Mouse (Mus musculus): Measurements from ENCODE around the gene Nipsnap2. TPM values are rescaled to one million over a fixed set of nuclear protein-coding genes. Genes with fewer than 3 reads are reported as not detected.
"Not testable (repeated sequence)": the region's sequence is repeated elsewhere in the genome, so short reads cannot be mapped to it uniquely, and the experiment has no call there.

The Nipsnap2 gene
- polyA plus RNA-seq, 1 experiment from 2014 or later: 116 TPM

GRCm38 (mm10) chr5:129772433-129772832, 47.6 kb downstream of the Nipsnap2 start:
- no peak for ATAC-seq (ENCODE audit: low read depth)
- Histone ChIP-seq H3K27me3 (replicated peaks; ENCODE audit: control insufficient read depth, insufficient read depth, low read length) (no peaks in the 10 kb centered on the region), H3K9ac (ENCODE audit: low read depth, low read length) (no peak overlapping the region), H3K4me2 (ENCODE audit: low read depth, low read length) (no peak overlapping the region), H3K36me3 (ENCODE audit: control insufficient read depth, insufficient read depth, low read length) (peaks cover 24% of the 10 kb centered on the region; the same call in 1 of the 2 replicates), H3K9me3 (ENCODE audit: control insufficient read depth, low read length) (no peaks in the 10 kb centered on the region), H3K27ac (replicated peaks; ENCODE audit: low read depth, low read length) (no peak overlapping the region), H3K4me3 (ENCODE audit: low read depth, low read length) (no peak overlapping the region), H3K4me1 (ENCODE audit: control insufficient read depth, insufficient read depth, low read length) (no peaks in the 10 kb centered on the region)
- 78% methylated on average over 10 of the region's 10 CpGs for WGBS
- no peak for DNase-seq (ENCODE audit: low spot score)

GRCm38 (mm10) chr5:129773330-129773729, 48.5 kb downstream of the Nipsnap2 start:
- not testable (repeated sequence) for H3K9ac ChIP-seq (ENCODE audit: low read depth, low read length); H3K4me1 ChIP-seq (ENCODE audit: control insufficient read depth, insufficient read depth, low read length); DNase-seq (ENCODE audit: low spot score); ATAC-seq (ENCODE audit: low read depth); H3K4me3 ChIP-seq (ENCODE audit: low read depth, low read length); H3K27ac ChIP-seq (replicated peaks; ENCODE audit: low read depth, low read length); H3K27me3 ChIP-seq (replicated peaks; ENCODE audit: control insufficient read depth, insufficient read depth, low read length); H3K4me2 ChIP-seq (ENCODE audit: low read depth, low read length); H3K9me3 ChIP-seq (ENCODE audit: control insufficient read depth, low read length)
- H3K36me3 ChIP-seq (ENCODE audit: control insufficient read depth, insufficient read depth, low read length): peaks cover 15% of the 10 kb centered on the region; the same call in 1 of the 2 replicates
- WGBS: 74% methylated on average over 4 of the region's 4 CpGs

GRCm38 (mm10) chr5:129774661-129775060, 49.8 kb downstream of the Nipsnap2 start:
- H3K9me3 ChIP-seq (ENCODE audit: control insufficient read depth, low read length): no peaks in the 10 kb centered on the region
- 0 out of 2 replicates have a peak, but pooled peaks cover 6% of the 10 kb centered on the region for H3K4me1 ChIP-seq (ENCODE audit: control insufficient read depth, insufficient read depth, low read length)
- no peak overlapping the region for H3K4me2 ChIP-seq (ENCODE audit: low read depth, low read length)
- no peaks in the 10 kb centered on the region for H3K27me3 ChIP-seq (replicated peaks; ENCODE audit: control insufficient read depth, insufficient read depth, low read length)
- no peak overlapping the region for H3K9ac ChIP-seq (ENCODE audit: low read depth, low read length)
- H3K4me3 ChIP-seq (ENCODE audit: low read depth, low read length): no peak overlapping the region
- DNase-seq (ENCODE audit: low spot score) (no peak), ATAC-seq (ENCODE audit: low read depth) (no peak)
- H3K27ac ChIP-seq (replicated peaks; ENCODE audit: low read depth, low read length): no peak overlapping the region
- WGBS: 87% methylated on average over 3 of the region's 3 CpGs
- peaks cover 12% of the 10 kb centered on the region; the same call in 1 of the 2 replicates for H3K36me3 ChIP-seq (ENCODE audit: control insufficient read depth, insufficient read depth, low read length)

- Histone ChIP-seq H3K36me3 (ENCODE audit: control insufficient read depth, insufficient read depth, low read length) (peaks cover 4% of the 10 kb centered on the region; the same call in 1 of the 2 replicates), H3K4me2 (ENCODE audit: low read depth, low read length) (peak overlapping the region; percentile 92), H3K9me3 (ENCODE audit: control insufficient read depth, low read length) (no peaks in the 10 kb centered on the region), H3K27me3 (replicated peaks; ENCODE audit: control insufficient read depth, insufficient read depth, low read length) (no peaks in the 10 kb centered on the region), H3K9ac (ENCODE audit: low read depth, low read length) (peak overlapping the region; percentile 66), H3K4me3 (ENCODE audit: low read depth, low read length) (peak overlapping the region; percentile 63), H3K4me1 (ENCODE audit: control insufficient read depth, insufficient read depth, low read length) (0 out of 2 replicates have a peak, but pooled peaks cover 6% of the 10 kb centered on the region), H3K27ac (replicated peaks; ENCODE audit: low read depth, low read length) (no peak overlapping the region)
- ATAC-seq (ENCODE audit: low read depth): no peak
- DNase-seq (ENCODE audit: low spot score): no peak
- WGBS: 34% methylated on average over 11 of the region's 11 CpGs
These were observed 53.6 kb downstream of the Nipsnap2 start for GRCm38 (mm10) chr5:129778348-129778995.

GRCm38 (mm10) chr5:129778996-129779716, 54.3 kb downstream of the Nipsnap2 start:
- H3K27ac ChIP-seq (replicated peaks; ENCODE audit: low read depth, low read length): peak overlapping the region; percentile 24; the same call in 1 of the 2 replicates
- under 1% methylated on average over 27 of the region's 32 CpGs for WGBS
- H3K36me3 ChIP-seq (ENCODE audit: control insufficient read depth, insufficient read depth, low read length): peaks cover 4% of the 10 kb centered on the region; the same call in 1 of the 2 replicates
- peak overlapping the region; percentile 92 for H3K4me2 ChIP-seq (ENCODE audit: low read depth, low read length)
- no peaks in the 10 kb centered on the region for H3K9me3 ChIP-seq (ENCODE audit: control insufficient read depth, low read length)
- peak overlapping the region; percentile 63 for H3K4me3 ChIP-seq (ENCODE audit: low read depth, low read length)
- ATAC-seq (ENCODE audit: low read depth) (peak; percentile 96), DNase-seq (ENCODE audit: low spot score) (peak; percentile 93)
- 0 out of 2 replicates have a peak, but pooled peaks cover 6% of the 10 kb centered on the region for H3K4me1 ChIP-seq (ENCODE audit: control insufficient read depth, insufficient read depth, low read length)
- H3K9ac ChIP-seq (ENCODE audit: low read depth, low read length): peak overlapping the region; percentile 66
- no peaks in the 10 kb centered on the region for H3K27me3 ChIP-seq (replicated peaks; ENCODE audit: control insufficient read depth, insufficient read depth, low read length)

GRCm38 (mm10) chr5:129780131-129780530, 55.3 kb downstream of the Nipsnap2 start:
- peaks cover 4% of the 10 kb centered on the region; the same call in 1 of the 2 replicates for H3K36me3 ChIP-seq (ENCODE audit: control insufficient read depth, insufficient read depth, low read length)
- H3K27ac ChIP-seq (replicated peaks; ENCODE audit: low read depth, low read length): no peak overlapping the region
- no peak overlapping the region for H3K9ac ChIP-seq (ENCODE audit: low read depth, low read length)
- 0 out of 2 replicates have a peak, but pooled peaks cover 6% of the 10 kb centered on the region for H3K4me1 ChIP-seq (ENCODE audit: control insufficient read depth, insufficient read depth, low read length)
- ATAC-seq (ENCODE audit: low read depth) (no peak), DNase-seq (ENCODE audit: low spot score) (no peak)
- H3K9me3 ChIP-seq (ENCODE audit: control insufficient read depth, low read length): no peaks in the 10 kb centered on the region
- H3K4me3 ChIP-seq (ENCODE audit: low read depth, low read length): no peak overlapping the region
- 87% methylated on average over 3 of the region's 3 CpGs for WGBS
- no peak overlapping the region for H3K4me2 ChIP-seq (ENCODE audit: low read depth, low read length)
- H3K27me3 ChIP-seq (replicated peaks; ENCODE audit: control insufficient read depth, insufficient read depth, low read length): no peaks in the 10 kb centered on the region

- H3K4me3 ChIP-seq (ENCODE audit: low read depth, low read length): no peak overlapping the region
- H3K4me1 ChIP-seq (ENCODE audit: control insufficient read depth, insufficient read depth, low read length): peaks cover 9% of the 10 kb centered on the region; the same call in 1 of the 2 replicates
- 49% methylated on average over 3 of the region's 3 CpGs for WGBS
- no peak for ATAC-seq (ENCODE audit: low read depth)
- H3K9ac ChIP-seq (ENCODE audit: low read depth, low read length): no peak overlapping the region
- H3K27me3 ChIP-seq (replicated peaks; ENCODE audit: control insufficient read depth, insufficient read depth, low read length): no peaks in the 10 kb centered on the region
- H3K27ac ChIP-seq (replicated peaks; ENCODE audit: low read depth, low read length): no peak overlapping the region
- no peaks in the 10 kb centered on the region for H3K36me3 ChIP-seq (ENCODE audit: control insufficient read depth, insufficient read depth, low read length)
- DNase-seq (ENCODE audit: low spot score): peak; percentile 27
- no peaks in the 10 kb centered on the region for H3K9me3 ChIP-seq (ENCODE audit: control insufficient read depth, low read length)
- H3K4me2 ChIP-seq (ENCODE audit: low read depth, low read length): no peak overlapping the region
These were observed 57.3 kb downstream of the Nipsnap2 start for GRCm38 (mm10) chr5:129782211-129782610.

- Histone ChIP-seq H3K27ac (replicated peaks; ENCODE audit: low read depth, low read length) (no peak overlapping the region), H3K4me3 (ENCODE audit: low read depth, low read length) (no peak overlapping the region), H3K4me2 (ENCODE audit: low read depth, low read length) (no peak overlapping the region), H3K9me3 (ENCODE audit: control insufficient read depth, low read length) (no peaks in the 10 kb centered on the region), H3K4me1 (ENCODE audit: control insufficient read depth, insufficient read depth, low read length) (peaks cover 16% of the 10 kb centered on the region), H3K9ac (ENCODE audit: low read depth, low read length) (no peak overlapping the region), H3K36me3 (ENCODE audit: control insufficient read depth, insufficient read depth, low read length) (peaks cover 21% of the 10 kb centered on the region), H3K27me3 (replicated peaks; ENCODE audit: control insufficient read depth, insufficient read depth, low read length) (no peaks in the 10 kb centered on the region)
- whole genome bisulfite sequencing: 84% methylated on average over 5 of the region's 5 CpGs
- no peak for ATAC-seq (ENCODE audit: low read depth)
- DNase-seq (ENCODE audit: low spot score): no peak
These were observed 60.5 kb downstream of the Nipsnap2 start for GRCm38 (mm10) chr5:129785235-129785870.

Measured in embryonic facial prominence, embryonic 14.5 days (tissue).